Mouse (Mus musculus) heart, postnatal 0 days (tissue): ENCODE results near the gene Zc3h14.

Experiments
- CTCF ChIP-seq: IDR thresholded peaks from 2 replicates; pipeline ENCODE4 v1.5.1; 2016; ENCODE audit warnings: antibody characterized with exemption, control low read depth, low read depth
- EP300 ChIP-seq: IDR thresholded peaks from 2 replicates; pipeline ENCODE4 v1.6.1; 2016; ENCODE audit warnings: antibody characterized with exemption, low read depth

DNA sequence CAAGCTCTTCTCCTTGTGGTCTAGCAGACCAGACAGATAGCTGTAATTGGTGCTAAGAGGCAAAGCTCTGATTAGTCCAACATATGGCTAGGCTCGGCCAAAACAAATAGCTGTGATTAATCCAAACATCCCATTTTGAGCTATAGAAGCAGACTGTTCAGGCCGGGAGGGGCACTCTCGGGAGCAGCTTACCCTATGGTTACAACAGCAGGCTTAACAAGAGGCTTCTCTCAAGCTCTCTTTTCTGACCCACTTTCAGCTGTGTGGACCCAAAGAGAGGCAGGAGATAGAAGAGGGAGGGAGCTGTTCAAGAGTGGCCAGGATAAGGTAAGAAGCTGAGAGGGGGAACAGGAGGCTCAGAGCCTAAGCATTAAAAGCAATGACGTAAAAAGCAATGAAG is 1.1 kb upstream of the Zc3h14 start:
- TF ChIP-seq CTCF (no peak), EP300 (no peak)
